Mouse (Mus musculus) cortical plate, adult 2 months (tissue): ENCODE measurements around the gene Gpank1. TPM values are rescaled to one million over a fixed set of nuclear protein-coding genes. Genes with fewer than 3 reads are reported as not detected.
A peak's percentile ranks its signal among the peaks of the same experiment; 100 is the strongest.

ENCODE experiments used
- H3K27ac ChIP-seq: fragments of 200-500 bp; 2 replicates; pipeline ENCODE4 v1.5.1; 2012; ENCODE audit warnings: low read length, control low read depth, inconsistent platforms; ENCODE audit not compliant: insufficient read depth
- H3K4me1 ChIP-seq: fragments of 200-500 bp; 2 replicates; pipeline ENCODE4 v1.6.1; 2011; ENCODE audit warnings: low read length; ENCODE audit not compliant: control insufficient read depth, insufficient read depth
- H3K4me3 ChIP-seq: fragments of 200-500 bp; 2 replicates; pipeline ENCODE4 v1.5.1; 2011; ENCODE audit warnings: mild to moderate bottlenecking, low read length, control low read depth; ENCODE audit not compliant: insufficient read depth
- CTCF ChIP-seq: fragments of 200-500 bp; IDR thresholded peaks from 2 replicates; pipeline ENCODE4 v1.5.1; 2011; ENCODE audit warnings: mild to moderate bottlenecking, control low read depth, low read length; ENCODE audit not compliant: insufficient read depth; ENCODE audit errors: extremely low read depth
- POLR2A ChIP-seq: fragments of 200-500 bp; IDR thresholded peaks from 2 replicates; pipeline ENCODE4 v1.6.1; 2011; ENCODE audit warnings: mild to moderate bottlenecking, low read length, control low read depth; ENCODE audit not compliant: insufficient read depth; ENCODE audit errors: extremely low read depth
- polyA plus RNA-seq: library from polyadenylated mRNA; depleted of rRNA; stranded (reverse); fragments of >200 nt; gene quantifications from 2 replicates; pipeline ENCODE4 v1.2.3, GENCODE M21; 2012

Gpank1 gene
- polyA plus RNA-seq, 1 experiment, result 20.4 TPM

GRCm38 (mm10) chr17:35157254-35157653 is 36.0 kb downstream of the Gpank1 start:
- H3K27ac ChIP-seq, result no peak overlapping the region
- TF ChIP-seq CTCF, result no peak
- TF ChIP-seq POLR2A, result no peak
- H3K4me3 ChIP-seq, result no peak overlapping the region
- peaks cover 2% of the 10 kb centered on the region; the same call in 1 of the 2 replicates for H3K4me1 ChIP-seq

GRCm38 (mm10) chr17:35157661-35158175 is 36.5 kb downstream of the Gpank1 start:
- TF ChIP-seq POLR2A, result no peak
- TF ChIP-seq CTCF, result no peak
- H3K27ac ChIP-seq, result no peak overlapping the region
- H3K4me1 ChIP-seq, result peaks cover 2% of the 10 kb centered on the region; the same call in 1 of the 2 replicates
- H3K4me3 ChIP-seq, result no peak overlapping the region

GRCm38 (mm10) chr17:35158850-35159593 is 37.8 kb downstream of the Gpank1 start:
- Histone ChIP-seq H3K4me1 (peaks cover 2% of the 10 kb centered on the region; the same call in 1 of the 2 replicates), H3K27ac (no peak overlapping the region), H3K4me3 (no peak overlapping the region)
- TF ChIP-seq CTCF (no peak), POLR2A (no peak)

- TF ChIP-seq CTCF (no peak), POLR2A (no peak)
- no peak overlapping the region for H3K27ac ChIP-seq
- no peak overlapping the region for H3K4me3 ChIP-seq
- peaks cover 2% of the 10 kb centered on the region; the same call in 1 of the 2 replicates for H3K4me1 ChIP-seq
Observed at GRCm38 (mm10) chr17:35159638-35160037, 38.4 kb downstream of the Gpank1 start.

GRCm38 (mm10) chr17:35161421-35161820 is 40.2 kb downstream of the Gpank1 start:
- Histone ChIP-seq H3K27ac (no peak overlapping the region), H3K4me3 (no peak overlapping the region), H3K4me1 (peaks cover 3% of the 10 kb centered on the region)
- no peak for TF ChIP-seq CTCF
- no peak for TF ChIP-seq POLR2A

GRCm38 (mm10) chr17:35162121-35162520 is 40.9 kb downstream of the Gpank1 start:
- no peak for TF ChIP-seq CTCF
- TF ChIP-seq POLR2A, result no peak
- peaks cover 3% of the 10 kb centered on the region for H3K4me1 ChIP-seq
- peak overlapping the region; percentile 49; the same call in 1 of the 2 replicates for H3K4me3 ChIP-seq
- H3K27ac ChIP-seq, result no peak overlapping the region

- Histone ChIP-seq H3K27ac (no peak overlapping the region), H3K4me3 (peak overlapping the region; percentile 49), H3K4me1 (peaks cover 5% of the 10 kb centered on the region)
- TF ChIP-seq POLR2A (no peak), CTCF (no peak)
Observed at GRCm38 (mm10) chr17:35162730-35163129, 41.5 kb downstream of the Gpank1 start.

- TF ChIP-seq POLR2A (no peak), CTCF (no peak)
- H3K27ac ChIP-seq, result no peak overlapping the region; the same call in 1 of the 2 replicates
- H3K4me3 ChIP-seq, result peak overlapping the region; percentile 49
- peaks cover 6% of the 10 kb centered on the region for H3K4me1 ChIP-seq
Observed at GRCm38 (mm10) chr17:35163326-35164081, 42.2 kb downstream of the Gpank1 start.

- Histone ChIP-seq H3K4me1 (peaks cover 7% of the 10 kb centered on the region), H3K27ac (peak overlapping the region; percentile 96), H3K4me3 (peak overlapping the region; percentile 49)
- TF ChIP-seq POLR2A, result no peak
- TF ChIP-seq CTCF, result no peak
Observed at GRCm38 (mm10) chr17:35164218-35164567, 42.9 kb downstream of the Gpank1 start.
